Mouse (Mus musculus): ENCODE measurements around the gene Rpa2. TPM values are rescaled to one million over a fixed set of nuclear protein-coding genes. Genes with fewer than 3 reads are reported as not detected.
A peak's percentile ranks its signal among the peaks of the same experiment; 100 is the strongest.
"Not testable (repeated sequence)": the region's sequence is repeated elsewhere in the genome, so short reads cannot be mapped to it uniquely, and the experiment has no call there.

Gene Rpa2
- polyA plus RNA-seq, 1 experiment from 2014 or later = 94.9 TPM

- no peak for DNase-seq (ENCODE audit: low spot score)
- Histone ChIP-seq H3K9me3 (ENCODE audit: control insufficient read depth, low read length) (no peaks in the 10 kb centered on the region), H3K36me3 (ENCODE audit: control insufficient read depth, insufficient read depth, low read length) (no peaks in the 10 kb centered on the region), H3K4me1 (ENCODE audit: control insufficient read depth, insufficient read depth, low read length) (no peaks in the 10 kb centered on the region), H3K27me3 (replicated peaks; ENCODE audit: control insufficient read depth, insufficient read depth, low read length) (peaks cover 23% of the 10 kb centered on the region), H3K9ac (ENCODE audit: low read depth, low read length) (no peak overlapping the region), H3K4me3 (ENCODE audit: low read depth, low read length) (no peak overlapping the region), H3K27ac (replicated peaks; ENCODE audit: low read depth, low read length) (no peak overlapping the region), H3K4me2 (ENCODE audit: low read depth, low read length) (no peak overlapping the region)
- ATAC-seq (ENCODE audit: low read depth) = no peak
- 95% methylated on average over 1 of the region's 1 CpGs for WGBS
Observed at GRCm38 (mm10) chr4:132797461-132797860, 29.3 kb downstream of the Rpa2 start.

- Histone ChIP-seq H3K9ac (ENCODE audit: low read depth, low read length) (no peak overlapping the region), H3K4me3 (ENCODE audit: low read depth, low read length) (no peak overlapping the region), H3K4me1 (ENCODE audit: control insufficient read depth, insufficient read depth, low read length) (no peaks in the 10 kb centered on the region), H3K4me2 (ENCODE audit: low read depth, low read length) (no peak overlapping the region), H3K27ac (replicated peaks; ENCODE audit: low read depth, low read length) (no peak overlapping the region), H3K9me3 (ENCODE audit: control insufficient read depth, low read length) (no peaks in the 10 kb centered on the region), H3K27me3 (replicated peaks; ENCODE audit: control insufficient read depth, insufficient read depth, low read length) (peaks cover 23% of the 10 kb centered on the region), H3K36me3 (ENCODE audit: control insufficient read depth, insufficient read depth, low read length) (no peaks in the 10 kb centered on the region)
- ATAC-seq (ENCODE audit: low read depth) (no peak), DNase-seq (ENCODE audit: low spot score) (no peak)
- 62% methylated on average over 4 of the region's 4 CpGs for WGBS
Observed at GRCm38 (mm10) chr4:132798028-132798427, 29.9 kb downstream of the Rpa2 start.

DNA sequence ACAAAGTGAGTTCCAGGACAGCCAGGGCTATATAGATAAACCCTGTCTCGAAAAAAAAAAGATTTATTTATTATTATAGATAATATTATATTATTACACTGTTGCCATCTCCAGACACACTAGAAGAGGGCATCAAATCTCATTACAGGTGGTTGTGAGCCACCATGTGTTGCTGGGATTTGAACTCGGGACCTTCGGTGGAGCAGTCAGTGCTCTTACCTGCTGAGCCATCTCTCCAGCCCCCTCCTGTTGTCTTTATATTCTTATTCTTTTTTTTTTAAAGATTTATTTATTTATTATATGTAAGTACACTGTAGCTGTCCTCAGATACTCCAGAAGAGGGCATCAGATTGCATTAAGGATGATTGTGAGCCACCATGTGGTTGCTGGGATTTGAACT is 30.5 kb downstream of the Rpa2 start:
- WGBS = 78% methylated on average over 3 of the region's 3 CpGs
- not testable (repeated sequence) for H3K4me2 ChIP-seq (ENCODE audit: low read depth, low read length); ATAC-seq (ENCODE audit: low read depth); H3K27ac ChIP-seq (replicated peaks; ENCODE audit: low read depth, low read length); H3K9ac ChIP-seq (ENCODE audit: low read depth, low read length); H3K9me3 ChIP-seq (ENCODE audit: control insufficient read depth, low read length); H3K4me3 ChIP-seq (ENCODE audit: low read depth, low read length); DNase-seq (ENCODE audit: low spot score); H3K4me1 ChIP-seq (ENCODE audit: control insufficient read depth, insufficient read depth, low read length); H3K36me3 ChIP-seq (ENCODE audit: control insufficient read depth, insufficient read depth, low read length)
- H3K27me3 ChIP-seq (replicated peaks; ENCODE audit: control insufficient read depth, insufficient read depth, low read length) = peaks cover 23% of the 10 kb centered on the region

DNA sequence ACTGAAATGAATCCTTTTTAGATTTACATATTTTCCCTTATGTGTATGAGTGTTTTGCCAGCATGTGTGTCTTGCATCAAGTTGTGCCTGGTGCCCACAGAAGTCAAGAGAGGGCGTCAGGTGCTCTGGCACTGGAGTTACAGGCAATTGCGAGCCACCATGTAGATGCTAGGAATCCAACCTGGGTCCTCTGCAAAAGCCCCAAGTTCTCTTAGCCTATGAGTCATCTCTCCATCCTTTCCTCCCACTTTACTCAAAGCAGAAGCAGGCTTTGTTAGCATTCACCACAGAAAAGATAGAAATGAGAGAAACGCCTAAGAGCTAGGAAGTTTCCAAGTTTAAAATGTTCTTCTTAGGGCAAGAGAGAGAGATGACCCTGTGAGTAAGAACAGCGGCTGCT is 31.7 kb downstream of the Rpa2 start:
- Histone ChIP-seq H3K4me2 (ENCODE audit: low read depth, low read length) (no peak overlapping the region), H3K9ac (ENCODE audit: low read depth, low read length) (no peak overlapping the region), H3K27ac (replicated peaks; ENCODE audit: low read depth, low read length) (no peak overlapping the region), H3K9me3 (ENCODE audit: control insufficient read depth, low read length) (no peaks in the 10 kb centered on the region), H3K36me3 (ENCODE audit: control insufficient read depth, insufficient read depth, low read length) (no peaks in the 10 kb centered on the region), H3K4me3 (ENCODE audit: low read depth, low read length) (no peak overlapping the region), H3K4me1 (ENCODE audit: control insufficient read depth, insufficient read depth, low read length) (no peaks in the 10 kb centered on the region), H3K27me3 (replicated peaks; ENCODE audit: control insufficient read depth, insufficient read depth, low read length) (peaks cover 19% of the 10 kb centered on the region)
- ATAC-seq (ENCODE audit: low read depth) (no peak), DNase-seq (ENCODE audit: low spot score) (no peak)
- 94% methylated on average over 4 of the region's 4 CpGs for WGBS

- no peaks in the 10 kb centered on the region for H3K36me3 ChIP-seq (ENCODE audit: control insufficient read depth, insufficient read depth, low read length)
- no peaks in the 10 kb centered on the region for H3K4me1 ChIP-seq (ENCODE audit: control insufficient read depth, insufficient read depth, low read length)
- peaks cover 4% of the 10 kb centered on the region for H3K27me3 ChIP-seq (replicated peaks; ENCODE audit: control insufficient read depth, insufficient read depth, low read length)
- H3K27ac ChIP-seq (replicated peaks; ENCODE audit: low read depth, low read length) = no peak overlapping the region
- H3K9me3 ChIP-seq (ENCODE audit: control insufficient read depth, low read length) = no peaks in the 10 kb centered on the region
- no peak overlapping the region for H3K4me2 ChIP-seq (ENCODE audit: low read depth, low read length)
- no peak overlapping the region for H3K9ac ChIP-seq (ENCODE audit: low read depth, low read length)
- no peak overlapping the region for H3K4me3 ChIP-seq (ENCODE audit: low read depth, low read length)
- ATAC-seq (ENCODE audit: low read depth) (no peak), DNase-seq (ENCODE audit: low spot score) (no peak)
- WGBS = 87% methylated on average over 18 of the region's 18 CpGs
Observed at GRCm38 (mm10) chr4:132801176-132802077, 33.3 kb downstream of the Rpa2 start.

GRCm38 (mm10) chr4:132802171-132802637 is 34.1 kb downstream of the Rpa2 start:
- H3K4me3 ChIP-seq (ENCODE audit: low read depth, low read length) = no peak overlapping the region
- H3K4me1 ChIP-seq (ENCODE audit: control insufficient read depth, insufficient read depth, low read length) = no peaks in the 10 kb centered on the region
- DNase-seq (ENCODE audit: low spot score) (peak; percentile 43), ATAC-seq (ENCODE audit: low read depth) (no peak)
- H3K36me3 ChIP-seq (ENCODE audit: control insufficient read depth, insufficient read depth, low read length) = no peaks in the 10 kb centered on the region
- 55% methylated on average over 16 of the region's 16 CpGs for WGBS
- no peaks in the 10 kb centered on the region for H3K9me3 ChIP-seq (ENCODE audit: control insufficient read depth, low read length)
- no peak overlapping the region for H3K9ac ChIP-seq (ENCODE audit: low read depth, low read length)
- no peak overlapping the region for H3K4me2 ChIP-seq (ENCODE audit: low read depth, low read length)
- no peaks in the 10 kb centered on the region for H3K27me3 ChIP-seq (replicated peaks; ENCODE audit: control insufficient read depth, insufficient read depth, low read length)
- H3K27ac ChIP-seq (replicated peaks; ENCODE audit: low read depth, low read length) = no peak overlapping the region

GRCm38 (mm10) chr4:132803212-132803611 is 35.1 kb downstream of the Rpa2 start:
- Histone ChIP-seq H3K36me3 (ENCODE audit: control insufficient read depth, insufficient read depth, low read length) (no peaks in the 10 kb centered on the region), H3K4me3 (ENCODE audit: low read depth, low read length) (no peak overlapping the region), H3K27ac (replicated peaks; ENCODE audit: low read depth, low read length) (no peak overlapping the region), H3K4me2 (ENCODE audit: low read depth, low read length) (no peak overlapping the region), H3K9me3 (ENCODE audit: control insufficient read depth, low read length) (no peaks in the 10 kb centered on the region), H3K9ac (ENCODE audit: low read depth, low read length) (no peak overlapping the region), H3K4me1 (ENCODE audit: control insufficient read depth, insufficient read depth, low read length) (no peaks in the 10 kb centered on the region), H3K27me3 (replicated peaks; ENCODE audit: control insufficient read depth, insufficient read depth, low read length) (no peaks in the 10 kb centered on the region)
- DNase-seq (ENCODE audit: low spot score) (no peak), ATAC-seq (ENCODE audit: low read depth) (no peak)
- WGBS = 92% methylated on average over 5 of the region's 5 CpGs

DNA sequence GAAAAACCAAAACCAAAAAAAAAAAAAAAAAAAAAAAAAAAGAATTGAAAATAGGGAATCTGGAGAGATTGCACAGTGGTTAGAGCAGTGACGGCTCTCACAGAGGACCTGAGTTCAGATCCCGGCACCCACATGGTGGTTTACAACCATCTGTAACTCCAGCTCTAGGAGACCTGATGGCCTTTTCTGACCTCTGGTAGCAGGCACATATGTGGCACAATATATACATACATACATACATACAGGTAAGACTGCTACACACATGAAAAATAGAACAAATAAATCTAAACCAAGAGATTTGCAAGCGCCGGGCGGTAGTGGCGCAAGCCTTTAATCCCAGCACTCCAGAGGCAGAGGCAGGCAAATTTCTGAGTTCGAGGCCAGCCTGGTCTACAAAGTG is 35.7 kb downstream of the Rpa2 start:
- H3K4me2 ChIP-seq (ENCODE audit: low read depth, low read length) = no peak overlapping the region

GRCm38 (mm10) chr4:132804331-132804730 is 36.2 kb downstream of the Rpa2 start:
- H3K9me3 ChIP-seq (ENCODE audit: control insufficient read depth, low read length) = no peaks in the 10 kb centered on the region
- no peak overlapping the region for H3K4me2 ChIP-seq (ENCODE audit: low read depth, low read length)
- ATAC-seq (ENCODE audit: low read depth) (no peak), DNase-seq (ENCODE audit: low spot score) (no peak)
- WGBS = 94% methylated on average over 6 of the region's 6 CpGs
- H3K27me3 ChIP-seq (replicated peaks; ENCODE audit: control insufficient read depth, insufficient read depth, low read length) = no peaks in the 10 kb centered on the region
- no peak overlapping the region for H3K9ac ChIP-seq (ENCODE audit: low read depth, low read length)
- no peak overlapping the region for H3K4me3 ChIP-seq (ENCODE audit: low read depth, low read length)
- no peaks in the 10 kb centered on the region for H3K4me1 ChIP-seq (ENCODE audit: control insufficient read depth, insufficient read depth, low read length)
- no peaks in the 10 kb centered on the region for H3K36me3 ChIP-seq (ENCODE audit: control insufficient read depth, insufficient read depth, low read length)
- no peak overlapping the region for H3K27ac ChIP-seq (replicated peaks; ENCODE audit: low read depth, low read length)

More for the DNA sequence above, 35.7 kb downstream of the Rpa2 start:
- Histone ChIP-seq H3K9me3 (ENCODE audit: control insufficient read depth, low read length) (no peaks in the 10 kb centered on the region), H3K36me3 (ENCODE audit: control insufficient read depth, insufficient read depth, low read length) (no peaks in the 10 kb centered on the region), H3K9ac (ENCODE audit: low read depth, low read length) (no peak overlapping the region), H3K27me3 (replicated peaks; ENCODE audit: control insufficient read depth, insufficient read depth, low read length) (no peaks in the 10 kb centered on the region), H3K4me3 (ENCODE audit: low read depth, low read length) (no peak overlapping the region), H3K27ac (replicated peaks; ENCODE audit: low read depth, low read length) (no peak overlapping the region), H3K4me1 (ENCODE audit: control insufficient read depth, insufficient read depth, low read length) (no peaks in the 10 kb centered on the region)
- 94% methylated on average over 7 of the region's 7 CpGs for WGBS
- ATAC-seq (ENCODE audit: low read depth) (no peak), DNase-seq (ENCODE audit: low spot score) (no peak)
